Mouse (Mus musculus): ENCODE measurements around the gene Ces1f. TPM values are rescaled to one million over a fixed set of nuclear protein-coding genes. Genes with fewer than 3 reads are reported as not detected.
"Not testable (repeated sequence)": the region's sequence is repeated elsewhere in the genome, so short reads cannot be mapped to it uniquely, and the experiment has no call there.

Ces1f gene
- polyA plus RNA-seq, 1 experiment, result not detected

DNA sequence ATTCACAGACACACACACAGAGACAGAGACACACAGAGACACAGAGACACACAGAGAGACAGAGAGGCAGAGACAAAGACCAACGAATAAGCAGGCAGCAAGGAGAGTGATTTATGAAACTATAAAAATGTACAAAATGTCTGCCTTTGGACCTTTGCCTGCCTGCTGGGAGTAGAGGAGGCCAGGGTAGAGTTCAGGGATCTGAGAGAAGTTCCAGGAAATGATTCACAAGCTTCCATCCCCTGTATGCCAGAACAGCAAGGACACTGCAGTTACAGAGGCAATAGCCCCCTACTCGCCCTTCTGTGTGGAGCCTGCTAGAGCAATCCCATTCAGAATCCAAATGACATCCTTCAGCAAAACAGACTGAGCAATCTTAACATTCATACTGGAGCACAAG lies 18.1 kb downstream of the Ces1f start:
- no peak overlapping the region for H3K27ac ChIP-seq (ENCODE audit: insufficient read depth, low read depth, low read length)
- TF ChIP-seq POLR2A (IDR thresholded peaks at IDR 0.05; ENCODE audit: borderline replicate concordance, low read depth, low read length) (no peak), CTCF (IDR thresholded peaks at IDR 0.05; ENCODE audit: low read depth, low read length) (no peak)
- no peak overlapping the region for H3K4me3 ChIP-seq (ENCODE audit: insufficient read depth, low read length)
- H3K4me1 ChIP-seq (ENCODE audit: control insufficient read depth, insufficient read depth, low read length), result no peaks in the 10 kb centered on the region

DNA sequence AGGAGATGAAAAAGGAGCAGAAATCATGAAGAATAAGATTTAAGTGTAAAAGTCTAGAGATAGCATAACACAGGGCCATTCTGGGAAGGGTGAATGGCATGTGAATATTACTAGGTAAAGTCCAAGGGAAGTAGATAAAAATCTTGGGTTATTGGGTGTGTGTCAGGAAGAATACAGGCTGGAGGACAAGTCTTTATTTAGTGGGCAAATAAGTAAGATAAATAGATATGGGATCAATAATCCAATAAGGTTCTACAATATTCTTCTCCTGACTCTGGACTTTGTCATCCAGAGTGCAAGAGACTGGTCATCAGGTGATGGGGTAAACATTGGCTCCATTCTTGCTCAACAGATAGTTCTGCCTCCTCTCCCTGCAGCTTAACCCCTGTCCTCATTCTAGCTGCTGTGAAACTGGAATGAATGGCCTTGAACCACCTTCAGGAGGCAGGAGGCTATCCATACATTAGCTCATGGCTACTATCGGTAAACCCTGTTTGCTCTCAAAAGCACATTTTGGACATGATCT lies 27.1 kb downstream of the Ces1f start:
- no peak overlapping the region for H3K4me3 ChIP-seq (ENCODE audit: insufficient read depth, low read length)
- no peak overlapping the region for H3K27ac ChIP-seq (ENCODE audit: insufficient read depth, low read depth, low read length)
- no peaks in the 10 kb centered on the region for H3K4me1 ChIP-seq (ENCODE audit: control insufficient read depth, insufficient read depth, low read length)
- TF ChIP-seq POLR2A (IDR thresholded peaks at IDR 0.05; ENCODE audit: borderline replicate concordance, low read depth, low read length) (no peak), CTCF (IDR thresholded peaks at IDR 0.05; ENCODE audit: low read depth, low read length) (no peak)

DNA sequence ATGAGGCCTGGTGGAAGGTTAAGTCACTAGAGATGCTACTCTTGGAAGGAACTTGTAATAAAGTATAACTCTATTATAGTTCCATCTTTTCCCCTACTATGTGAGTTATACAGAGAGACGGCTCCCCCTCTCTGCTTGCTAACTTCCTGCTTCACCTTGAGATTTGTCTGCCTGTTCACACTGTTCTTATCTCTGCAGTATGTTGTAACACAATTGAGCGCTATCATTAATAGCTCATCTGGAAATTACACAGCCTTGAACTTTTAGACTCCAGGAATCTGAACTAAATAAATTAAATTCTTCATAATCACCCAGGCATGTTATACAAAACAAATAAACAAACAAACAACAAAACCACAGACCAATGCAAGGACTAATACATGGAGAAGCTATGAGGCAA lies 33.5 kb downstream of the Ces1f start:
- Histone ChIP-seq H3K4me1 (ENCODE audit: control insufficient read depth, insufficient read depth, low read length) (no peaks in the 10 kb centered on the region), H3K27ac (ENCODE audit: insufficient read depth, low read depth, low read length) (no peak overlapping the region), H3K4me3 (ENCODE audit: insufficient read depth, low read length) (no peak overlapping the region)
- TF ChIP-seq POLR2A (IDR thresholded peaks at IDR 0.05; ENCODE audit: borderline replicate concordance, low read depth, low read length) (no peak), CTCF (IDR thresholded peaks at IDR 0.05; ENCODE audit: low read depth, low read length) (no peak)

DNA sequence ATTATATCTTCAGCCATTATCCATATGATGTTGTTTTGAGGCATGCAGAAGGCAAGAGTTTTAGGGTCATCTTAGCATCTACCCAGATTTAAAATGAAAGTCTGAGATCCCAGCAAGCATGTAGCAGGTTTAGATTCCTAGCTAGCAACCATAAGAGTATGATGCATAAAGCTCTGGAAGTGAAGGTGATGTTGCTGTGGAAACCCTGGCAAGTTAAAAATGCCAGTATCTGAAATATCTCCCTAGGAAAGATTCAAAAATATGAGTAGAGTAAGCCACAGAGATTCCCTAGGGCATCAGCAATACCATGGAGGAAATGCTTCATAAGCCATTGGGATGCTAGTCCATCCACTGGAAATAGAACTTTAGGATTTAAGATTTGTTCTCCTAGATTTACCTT lies 39.7 kb downstream of the Ces1f start:
- Histone ChIP-seq H3K27ac (ENCODE audit: insufficient read depth, low read depth, low read length) (no peak overlapping the region), H3K4me1 (ENCODE audit: control insufficient read depth, insufficient read depth, low read length) (no peaks in the 10 kb centered on the region), H3K4me3 (ENCODE audit: insufficient read depth, low read length) (no peak overlapping the region)
- no peak for TF ChIP-seq CTCF (IDR thresholded peaks at IDR 0.05; ENCODE audit: low read depth, low read length)
- TF ChIP-seq POLR2A (IDR thresholded peaks at IDR 0.05; ENCODE audit: borderline replicate concordance, low read depth, low read length), result no peak

DNA sequence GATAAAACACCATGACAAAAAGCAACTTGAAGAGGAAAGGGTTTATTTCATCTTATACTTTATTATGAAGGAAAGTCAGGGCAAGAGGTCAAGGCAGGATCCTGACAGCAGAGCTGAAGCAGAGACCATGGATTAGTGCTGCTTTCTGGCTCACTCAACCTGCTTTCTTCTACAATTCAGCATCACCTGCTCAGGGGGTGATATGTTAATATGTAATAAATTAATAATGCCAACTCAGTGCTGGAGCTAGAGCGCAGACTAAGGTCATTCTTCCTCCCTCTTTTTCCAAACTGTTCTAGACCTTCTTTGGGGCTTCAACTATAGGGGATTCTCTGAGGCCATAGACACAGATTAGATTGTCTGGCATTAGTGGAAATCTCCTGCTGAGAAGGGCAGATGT lies 43.9 kb downstream of the Ces1f start:
- no peak for TF ChIP-seq POLR2A (IDR thresholded peaks at IDR 0.05; ENCODE audit: borderline replicate concordance, low read depth, low read length)
- TF ChIP-seq CTCF (IDR thresholded peaks at IDR 0.05; ENCODE audit: low read depth, low read length), result no peak
- H3K4me1 ChIP-seq (ENCODE audit: control insufficient read depth, insufficient read depth, low read length), result no peaks in the 10 kb centered on the region
- no peak overlapping the region for H3K4me3 ChIP-seq (ENCODE audit: insufficient read depth, low read length)
- no peak overlapping the region for H3K27ac ChIP-seq (ENCODE audit: insufficient read depth, low read depth, low read length)

DNA sequence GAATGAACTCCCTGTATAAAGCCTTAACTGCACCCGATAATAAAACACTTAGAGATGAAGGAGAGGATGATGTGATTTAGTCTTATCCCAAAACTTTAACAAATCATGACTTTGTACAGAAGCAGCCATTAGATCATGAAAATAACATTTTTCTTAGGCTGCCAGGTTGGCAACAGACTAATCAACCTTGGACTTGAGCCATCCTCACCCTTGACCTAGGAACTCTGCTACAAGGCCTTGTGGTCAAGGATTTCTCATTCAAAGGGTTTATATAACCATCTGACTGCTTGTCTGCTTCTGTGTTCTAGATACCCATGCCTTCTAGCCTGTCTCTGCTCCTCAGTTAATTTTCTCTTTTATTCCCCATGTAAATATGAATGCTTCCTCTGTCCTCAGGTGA lies 44.8 kb downstream of the Ces1f start:
- Histone ChIP-seq H3K27ac (ENCODE audit: insufficient read depth, low read depth, low read length) (no peak overlapping the region), H3K4me1 (ENCODE audit: control insufficient read depth, insufficient read depth, low read length) (no peaks in the 10 kb centered on the region), H3K4me3 (ENCODE audit: insufficient read depth, low read length) (no peak overlapping the region)
- no peak for TF ChIP-seq POLR2A (IDR thresholded peaks at IDR 0.05; ENCODE audit: borderline replicate concordance, low read depth, low read length)
- TF ChIP-seq CTCF (IDR thresholded peaks at IDR 0.05; ENCODE audit: low read depth, low read length), result no peak

DNA sequence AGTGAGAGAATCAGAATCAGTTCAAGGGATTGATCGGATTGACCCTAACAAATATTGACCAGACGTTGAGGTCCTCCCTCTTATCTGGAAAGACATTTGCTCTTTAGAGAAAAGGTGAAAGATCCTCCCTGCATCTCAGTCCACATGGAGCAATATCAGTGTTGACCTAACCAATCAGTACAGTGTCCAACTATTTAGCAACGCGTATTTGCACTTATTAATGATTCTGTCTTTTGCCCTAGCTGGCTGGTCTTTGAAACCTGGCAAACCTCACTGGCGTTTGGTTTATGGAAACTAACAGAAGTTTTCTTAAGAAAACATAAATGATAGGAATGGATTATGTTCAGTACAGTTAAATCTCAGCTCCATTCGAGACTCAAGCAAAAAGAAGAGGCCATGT lies 45.5 kb downstream of the Ces1f start:
- Histone ChIP-seq H3K4me3 (ENCODE audit: insufficient read depth, low read length) (no peak overlapping the region), H3K4me1 (ENCODE audit: control insufficient read depth, insufficient read depth, low read length) (no peaks in the 10 kb centered on the region), H3K27ac (ENCODE audit: insufficient read depth, low read depth, low read length) (no peak overlapping the region)
- TF ChIP-seq CTCF (IDR thresholded peaks at IDR 0.05; ENCODE audit: low read depth, low read length), result no peak
- no peak for TF ChIP-seq POLR2A (IDR thresholded peaks at IDR 0.05; ENCODE audit: borderline replicate concordance, low read depth, low read length)

DNA sequence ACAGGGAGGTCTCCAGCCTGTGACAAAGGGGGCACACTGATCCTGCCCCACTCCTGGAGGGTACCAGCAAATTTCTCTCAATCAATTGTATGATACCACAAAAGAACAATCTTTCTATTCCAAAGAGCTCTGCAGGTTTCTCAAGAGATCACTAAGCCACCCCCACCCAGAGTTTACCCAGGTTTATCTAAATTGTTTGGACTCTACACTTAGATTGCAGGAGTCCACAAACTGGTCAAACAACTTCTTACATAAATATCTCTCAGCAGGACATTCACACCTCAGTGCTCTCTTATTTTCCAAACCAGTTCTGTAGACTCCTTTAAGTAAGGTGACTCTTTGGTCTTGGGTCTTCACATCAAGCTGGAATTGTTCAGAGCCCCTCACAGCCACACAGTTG lies 50.1 kb downstream of the Ces1f start, which contains the start of gene Ces1e:
Gene Ces1e (minus strand): TSS at position 174 of the 400 bp plus-strand sequence.
- Histone ChIP-seq H3K4me3 (ENCODE audit: insufficient read depth, low read length) (no peak within 1 kb of the TSS), H3K4me1 (ENCODE audit: control insufficient read depth, insufficient read depth, low read length) (no peaks in the 10 kb centered on the region), H3K27ac (ENCODE audit: insufficient read depth, low read depth, low read length) (no peak within 1 kb of the TSS)
- TF ChIP-seq POLR2A (IDR thresholded peaks at IDR 0.05; ENCODE audit: borderline replicate concordance, low read depth, low read length) (no peak), CTCF (IDR thresholded peaks at IDR 0.05; ENCODE audit: low read depth, low read length) (no peak)

DNA sequence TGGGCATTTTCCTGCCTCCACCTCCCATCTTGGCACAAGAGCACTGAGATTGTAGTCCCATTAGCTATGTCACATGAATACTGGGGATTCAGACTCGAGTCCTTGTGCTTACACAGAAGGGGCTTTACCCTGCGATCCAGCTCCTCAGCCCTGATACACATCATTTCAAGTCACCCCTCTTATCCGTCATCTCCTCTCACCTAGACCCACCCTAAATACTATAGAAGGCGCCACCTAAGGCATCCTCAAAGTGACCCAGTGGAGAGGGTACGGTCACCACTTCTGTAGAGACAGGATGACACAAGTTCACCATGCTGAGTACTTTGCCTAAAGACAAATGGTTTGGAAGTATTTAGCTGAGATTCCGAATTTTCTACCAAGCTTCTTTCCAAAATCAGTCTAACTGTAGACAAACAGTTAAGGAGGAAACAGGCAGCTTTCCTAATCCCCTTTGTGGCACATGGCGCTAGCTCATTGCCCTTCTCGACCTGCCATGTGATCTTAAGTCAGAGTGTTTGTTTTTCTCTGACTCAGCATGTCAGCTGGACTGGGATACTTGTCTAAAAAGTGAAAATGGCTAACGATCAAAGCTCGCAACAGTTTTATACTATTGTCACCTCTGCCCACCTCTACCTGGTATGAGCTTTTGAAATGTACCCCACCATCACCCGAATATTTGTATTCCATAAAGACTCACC lies 50.7 kb downstream of the Ces1f start:
- Histone ChIP-seq H3K27ac (ENCODE audit: insufficient read depth, low read depth, low read length) (no peak overlapping the region), H3K4me3 (ENCODE audit: insufficient read depth, low read length) (no peak overlapping the region), H3K4me1 (ENCODE audit: control insufficient read depth, insufficient read depth, low read length) (no peaks in the 10 kb centered on the region)
- no peak for TF ChIP-seq CTCF (IDR thresholded peaks at IDR 0.05; ENCODE audit: low read depth, low read length)
- no peak for TF ChIP-seq POLR2A (IDR thresholded peaks at IDR 0.05; ENCODE audit: borderline replicate concordance, low read depth, low read length)

DNA sequence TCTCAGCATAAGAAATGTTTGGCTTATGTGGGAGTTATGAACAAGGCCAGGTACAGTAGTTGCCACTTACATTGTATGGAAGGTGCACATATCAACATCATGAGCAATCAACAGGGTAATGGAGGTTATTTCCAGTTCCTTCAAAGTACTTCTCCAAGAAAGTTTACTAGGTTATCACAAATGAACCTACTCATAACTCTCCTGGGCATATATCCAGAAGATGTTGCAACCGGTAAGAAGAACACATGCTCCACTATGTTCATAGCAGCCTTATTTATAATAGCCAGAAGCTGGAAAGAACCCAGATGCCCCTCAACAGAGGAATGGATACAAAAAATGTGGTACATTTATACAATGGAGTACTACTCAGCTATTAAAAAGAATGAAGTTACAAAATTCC lies 53.1 kb downstream of the Ces1f start:
- not testable (repeated sequence) for H3K4me1 ChIP-seq (ENCODE audit: control insufficient read depth, insufficient read depth, low read length); H3K27ac ChIP-seq (ENCODE audit: insufficient read depth, low read depth, low read length); H3K4me3 ChIP-seq (ENCODE audit: insufficient read depth, low read length)

Data from bone marrow macrophage, adult 2 months (primary cell).